Mouse (Mus musculus): ENCODE measurements around the gene Atp6v0a4.

DNA sequence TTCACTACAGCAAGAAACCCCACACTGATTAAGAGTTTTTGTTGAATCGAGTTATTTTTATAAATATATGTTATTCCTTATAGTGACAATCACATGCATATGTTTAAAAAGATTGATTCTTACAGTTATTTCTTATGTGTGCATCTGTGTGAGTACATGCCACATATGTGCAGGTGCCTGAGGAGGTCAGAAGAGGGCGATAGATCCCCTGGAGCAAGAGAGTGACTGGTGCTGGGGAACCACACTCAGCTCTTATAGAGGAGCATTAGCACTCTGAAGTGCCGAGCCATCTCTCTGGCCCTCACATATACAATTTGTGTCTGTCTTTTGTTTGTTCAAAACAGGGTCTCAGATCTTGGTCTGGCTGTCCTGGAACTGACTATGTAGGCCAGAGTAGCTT, 50.8 kb downstream of the Atp6v0a4 start:
- TF ChIP-seq POLR2A (IDR thresholded peaks at IDR 0.05; ENCODE audit: borderline replicate concordance, extremely low read depth, insufficient read depth, insufficient read length, poor library complexity, severe bottlenecking) (no peak), CTCF (IDR thresholded peaks at IDR 0.05; ENCODE audit: borderline replicate concordance, extremely low read depth, insufficient read depth, insufficient read length) (no peak)

Data from brain, embryonic 14.5 days (tissue).